Mouse (Mus musculus) megakaryocyte, embryonic 14.5 days (primary cell): ENCODE measurements at regions not wholly inside any gene's neighbourhood (a gene's known extent, or its start where the extent isn't known, plus 50 kb on each side); places are given as distances from the start of the nearest gene placed in this dataset.

Experiments used
- FLI1 ChIP-seq: IDR thresholded peaks from 2 replicates; pipeline ENCODE4 v1.6.1; 2012; ENCODE audit warnings: low read length, inconsistent platforms, mixed read lengths
- GATA1 ChIP-seq: IDR thresholded peaks from 3 replicates; pipeline ENCODE4 v1.6.1; 2012; ENCODE audit warnings: mixed read lengths, low read length, inconsistent platforms, borderline replicate concordance

DNA sequence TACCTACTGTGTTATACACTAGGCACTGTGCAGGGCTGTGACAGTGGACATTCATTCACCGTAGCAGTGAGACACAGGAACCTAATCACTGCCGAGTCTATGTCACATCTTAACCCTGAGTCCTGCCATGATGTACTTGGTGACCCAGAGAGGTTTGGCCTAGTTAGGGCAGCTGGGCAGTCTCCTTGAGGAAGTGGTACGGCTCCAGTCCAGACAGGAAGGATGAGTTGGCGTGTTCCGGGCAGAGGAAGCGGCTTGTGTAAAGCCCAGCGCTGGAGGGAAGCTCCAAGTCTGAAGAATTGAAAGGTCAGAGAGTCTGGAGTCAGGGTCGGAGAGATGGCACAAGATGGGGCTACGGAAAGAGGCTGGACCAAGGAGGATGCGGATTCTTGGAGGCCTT, 99.4 kb upstream of the Smim15 start:
- TF ChIP-seq GATA1 = no peak
- TF ChIP-seq FLI1 = no peak
